Mouse (Mus musculus): Measurements from ENCODE around the gene Cd180. TPM values are rescaled to one million over a fixed set of nuclear protein-coding genes. Genes with fewer than 3 reads are reported as not detected.
"Not testable (repeated sequence)": the region's sequence is repeated elsewhere in the genome, so short reads cannot be mapped to it uniquely, and the experiment has no call there.

Gene Cd180
- polyA plus RNA-seq, 1 experiment from 2014 or later, result 1.0 TPM

DNA sequence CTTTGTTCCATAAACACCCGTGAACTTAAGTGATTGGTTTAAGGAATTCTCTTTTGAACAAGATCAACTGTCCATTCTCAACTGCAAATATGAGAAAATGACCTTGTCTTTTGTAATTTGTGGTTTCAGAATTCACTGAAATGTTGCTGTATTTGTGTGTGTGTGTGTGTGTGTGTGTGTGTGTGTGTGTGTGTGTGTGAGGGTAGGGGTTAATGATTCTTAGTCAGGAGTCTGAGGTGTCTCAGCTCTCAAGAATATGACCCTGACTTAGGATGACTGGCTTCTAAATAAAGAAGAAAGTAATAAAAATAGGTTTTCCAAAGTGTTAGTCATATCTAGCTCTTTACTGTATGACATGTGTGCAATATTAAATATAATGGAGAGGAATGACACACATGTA lies 33.5 kb downstream of the Cd180 start:
- 90% methylated on average over 1 of the region's 1 CpGs for WGBS
- Histone ChIP-seq H3K4me3 (replicated peaks; ENCODE audit: low read length) (no peak overlapping the region), H3K9me3 (ENCODE audit: control insufficient read depth, low read length) (no peaks in the 10 kb centered on the region), H3K4me1 (replicated peaks; ENCODE audit: control insufficient read depth, insufficient read depth, low read length) (no peaks in the 10 kb centered on the region), H3K4me2 (replicated peaks) (no peak overlapping the region), H3K27ac (no peak overlapping the region), H3K36me3 (replicated peaks; ENCODE audit: control insufficient read depth, insufficient read depth) (no peaks in the 10 kb centered on the region), H3K9ac (no peak overlapping the region), H3K27me3 (ENCODE audit: control insufficient read depth, insufficient read depth, low read length) (no peaks in the 10 kb centered on the region)
- DNase-seq (ENCODE audit: low spot score), result no peak
- no peak for ATAC-seq (ENCODE audit: low FRiP score)

DNA sequence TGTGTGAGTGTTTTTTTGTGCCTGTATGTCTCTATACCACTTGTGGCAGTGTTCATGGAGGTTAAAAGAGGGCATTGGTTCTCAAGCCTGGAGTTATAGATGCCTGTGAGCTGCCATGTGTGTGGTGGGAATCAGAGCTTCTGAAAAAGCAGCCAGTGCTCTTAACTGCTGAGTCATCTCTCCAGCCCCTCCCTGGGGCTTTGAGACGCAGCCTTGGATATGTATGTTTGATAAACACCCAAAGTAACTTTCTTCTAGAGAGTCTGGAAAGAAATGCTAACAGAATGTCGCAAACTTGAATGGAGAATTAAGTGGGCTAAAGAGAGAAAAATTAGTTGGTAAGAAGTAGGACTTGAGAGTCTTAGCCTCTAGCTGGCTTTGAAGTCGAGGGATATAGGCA lies 34.7 kb downstream of the Cd180 start:
- H3K36me3 ChIP-seq (replicated peaks; ENCODE audit: control insufficient read depth, insufficient read depth), result no peaks in the 10 kb centered on the region
- H3K9ac ChIP-seq, result no peak overlapping the region
- no peaks in the 10 kb centered on the region for H3K27me3 ChIP-seq (ENCODE audit: control insufficient read depth, insufficient read depth, low read length)
- no peaks in the 10 kb centered on the region for H3K4me1 ChIP-seq (replicated peaks; ENCODE audit: control insufficient read depth, insufficient read depth, low read length)
- H3K4me2 ChIP-seq (replicated peaks), result no peak overlapping the region
- ATAC-seq (ENCODE audit: low FRiP score), result no peak
- no peak overlapping the region for H3K4me3 ChIP-seq (replicated peaks; ENCODE audit: low read length)
- WGBS, result 78% methylated on average over 3 of the region's 3 CpGs
- no peak for DNase-seq (ENCODE audit: low spot score)
- H3K27ac ChIP-seq, result no peak overlapping the region
- no peaks in the 10 kb centered on the region for H3K9me3 ChIP-seq (ENCODE audit: control insufficient read depth, low read length)

DNA sequence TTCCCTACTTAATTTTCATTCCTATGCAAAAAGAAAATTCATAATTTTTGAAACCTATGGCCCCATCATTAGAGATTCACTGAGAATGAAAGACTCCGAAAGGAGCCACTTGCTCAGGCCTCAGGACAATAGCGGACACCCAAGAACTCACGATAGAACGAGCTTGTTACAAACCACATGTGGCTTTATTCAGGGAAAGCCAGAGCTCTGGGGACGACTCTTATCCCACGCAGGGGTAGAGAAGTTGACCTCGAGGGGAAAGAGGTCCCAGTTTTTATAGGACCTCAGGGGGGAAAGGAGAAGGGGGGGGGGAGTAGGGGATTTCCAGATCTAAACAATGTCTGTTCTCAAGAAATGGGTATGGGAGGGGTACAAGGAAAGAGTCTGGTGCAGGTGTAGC lies 35.6 kb downstream of the Cd180 start:
- not testable (repeated sequence) for H3K27ac ChIP-seq; H3K4me1 ChIP-seq (replicated peaks; ENCODE audit: control insufficient read depth, insufficient read depth, low read length); H3K4me3 ChIP-seq (replicated peaks; ENCODE audit: low read length); H3K9me3 ChIP-seq (ENCODE audit: control insufficient read depth, low read length); H3K27me3 ChIP-seq (ENCODE audit: control insufficient read depth, insufficient read depth, low read length); H3K36me3 ChIP-seq (replicated peaks; ENCODE audit: control insufficient read depth, insufficient read depth); H3K9ac ChIP-seq; H3K4me2 ChIP-seq (replicated peaks); ATAC-seq (ENCODE audit: low FRiP score); DNase-seq (ENCODE audit: low spot score)
- 75% methylated on average over 7 of the region's 7 CpGs for WGBS

- Histone ChIP-seq H3K27ac (no peak overlapping the region), H3K9me3 (ENCODE audit: control insufficient read depth, low read length) (no peaks in the 10 kb centered on the region), H3K4me1 (replicated peaks; ENCODE audit: control insufficient read depth, insufficient read depth, low read length) (no peaks in the 10 kb centered on the region), H3K9ac (no peak overlapping the region), H3K4me2 (replicated peaks) (no peak overlapping the region), H3K4me3 (replicated peaks; ENCODE audit: low read length) (no peak overlapping the region), H3K27me3 (ENCODE audit: control insufficient read depth, insufficient read depth, low read length) (no peaks in the 10 kb centered on the region), H3K36me3 (replicated peaks; ENCODE audit: control insufficient read depth, insufficient read depth) (peaks cover 27% of the 10 kb centered on the region)
- ATAC-seq (ENCODE audit: low FRiP score) (no peak), DNase-seq (ENCODE audit: low spot score) (no peak)
- WGBS, result 64% methylated on average over 2 of the region's 2 CpGs
Observed at GRCm38 (mm10) chr13:102733063-102733462, 39.7 kb downstream of the Cd180 start.

GRCm38 (mm10) chr13:102737811-102738210 lies 44.5 kb downstream of the Cd180 start:
- Histone ChIP-seq H3K27ac (no peak overlapping the region), H3K4me1 (replicated peaks; ENCODE audit: control insufficient read depth, insufficient read depth, low read length) (no peaks in the 10 kb centered on the region), H3K9ac (no peak overlapping the region), H3K9me3 (ENCODE audit: control insufficient read depth, low read length) (no peaks in the 10 kb centered on the region), H3K27me3 (ENCODE audit: control insufficient read depth, insufficient read depth, low read length) (no peaks in the 10 kb centered on the region), H3K4me3 (replicated peaks; ENCODE audit: low read length) (no peak overlapping the region), H3K36me3 (replicated peaks; ENCODE audit: control insufficient read depth, insufficient read depth) (peaks cover 45% of the 10 kb centered on the region), H3K4me2 (replicated peaks) (no peak overlapping the region)
- ATAC-seq (ENCODE audit: low FRiP score) (no peak), DNase-seq (ENCODE audit: low spot score) (no peak)
- WGBS, result 95% methylated on average over 7 of the region's 7 CpGs

- no peak for ATAC-seq (ENCODE audit: low FRiP score)
- H3K4me2 ChIP-seq (replicated peaks), result no peak overlapping the region
- H3K4me1 ChIP-seq (replicated peaks; ENCODE audit: control insufficient read depth, insufficient read depth, low read length), result no peaks in the 10 kb centered on the region
- H3K27me3 ChIP-seq (ENCODE audit: control insufficient read depth, insufficient read depth, low read length), result no peaks in the 10 kb centered on the region
- DNase-seq (ENCODE audit: low spot score), result no peak
- no peak overlapping the region for H3K9ac ChIP-seq
- no peak overlapping the region for H3K27ac ChIP-seq
- H3K36me3 ChIP-seq (replicated peaks; ENCODE audit: control insufficient read depth, insufficient read depth), result peaks cover 41% of the 10 kb centered on the region
- no peak overlapping the region for H3K4me3 ChIP-seq (replicated peaks; ENCODE audit: low read length)
- WGBS, result 92% methylated on average over 13 of the region's 13 CpGs
- no peaks in the 10 kb centered on the region for H3K9me3 ChIP-seq (ENCODE audit: control insufficient read depth, low read length)
Observed at GRCm38 (mm10) chr13:102739720-102740535, 46.6 kb downstream of the Cd180 start.

DNA sequence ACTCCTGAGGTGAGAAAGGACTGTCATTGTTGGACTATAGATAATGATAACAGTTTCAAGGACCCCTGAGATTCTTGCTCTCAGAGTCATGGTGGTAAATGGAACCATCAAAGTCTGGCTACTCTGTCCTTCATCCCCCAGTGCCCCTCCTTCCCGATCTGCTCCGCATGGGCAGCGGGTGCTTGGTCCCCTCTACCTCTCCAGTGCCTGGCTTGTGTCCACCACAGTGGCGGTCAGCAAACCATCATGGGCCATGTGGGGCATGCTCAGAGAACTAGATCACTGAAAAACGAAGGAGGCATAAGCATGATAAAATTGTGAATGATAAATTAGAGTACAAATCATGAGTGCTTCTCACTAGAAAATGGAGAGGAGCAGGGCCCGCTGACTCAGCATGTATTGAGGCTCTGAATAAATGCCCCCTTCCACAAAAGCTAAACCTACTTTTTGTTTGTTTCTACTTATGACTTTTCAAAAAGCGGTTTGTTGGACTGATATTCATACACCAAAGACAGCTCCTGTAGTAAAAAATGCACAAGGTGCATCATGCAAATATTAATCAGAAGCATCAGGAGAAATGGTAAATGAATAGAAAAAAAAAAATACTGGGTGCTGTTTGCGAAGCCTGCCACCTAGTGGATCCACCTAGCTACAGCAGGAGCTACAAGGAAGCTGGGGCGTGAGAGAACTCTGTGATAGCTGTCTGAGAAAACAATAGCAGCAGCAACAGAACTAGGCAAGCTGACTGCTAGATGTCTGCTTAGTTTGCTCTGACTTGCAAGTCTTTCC lies 51.3 kb downstream of the Cd180 start:
- Histone ChIP-seq H3K4me1 (replicated peaks; ENCODE audit: control insufficient read depth, insufficient read depth, low read length) (0 out of 2 replicates have a peak, but pooled peaks cover 8% of the 10 kb centered on the region), H3K27me3 (ENCODE audit: control insufficient read depth, insufficient read depth, low read length) (no peaks in the 10 kb centered on the region), H3K4me2 (replicated peaks) (no peak overlapping the region), H3K27ac (no peak overlapping the region), H3K36me3 (replicated peaks; ENCODE audit: control insufficient read depth, insufficient read depth) (peaks cover 9% of the 10 kb centered on the region; the same call in 1 of the 2 replicates), H3K9me3 (ENCODE audit: control insufficient read depth, low read length) (no peaks in the 10 kb centered on the region), H3K4me3 (replicated peaks; ENCODE audit: low read length) (no peak overlapping the region), H3K9ac (no peak overlapping the region)
- DNase-seq (ENCODE audit: low spot score) (peak; percentile 70), ATAC-seq (ENCODE audit: low FRiP score) (no peak)
- 73% methylated on average over 9 of the region's 9 CpGs for WGBS

GRCm38 (mm10) chr13:102745270-102745600 lies 51.9 kb downstream of the Cd180 start:
- Histone ChIP-seq H3K27ac (no peak overlapping the region), H3K4me2 (replicated peaks) (no peak overlapping the region), H3K4me3 (replicated peaks; ENCODE audit: low read length) (no peak overlapping the region), H3K4me1 (replicated peaks; ENCODE audit: control insufficient read depth, insufficient read depth, low read length) (0 out of 2 replicates have a peak, but pooled peaks cover 8% of the 10 kb centered on the region), H3K9me3 (ENCODE audit: control insufficient read depth, low read length) (no peaks in the 10 kb centered on the region), H3K27me3 (ENCODE audit: control insufficient read depth, insufficient read depth, low read length) (no peaks in the 10 kb centered on the region), H3K9ac (no peak overlapping the region), H3K36me3 (replicated peaks; ENCODE audit: control insufficient read depth, insufficient read depth) (peaks cover 9% of the 10 kb centered on the region; the same call in 1 of the 2 replicates)
- ATAC-seq (ENCODE audit: low FRiP score) (peak; percentile 14; the same call in 1 of the 2 replicates), DNase-seq (ENCODE audit: low spot score) (no peak)
- 96% methylated on average over 3 of the region's 3 CpGs for WGBS

DNA sequence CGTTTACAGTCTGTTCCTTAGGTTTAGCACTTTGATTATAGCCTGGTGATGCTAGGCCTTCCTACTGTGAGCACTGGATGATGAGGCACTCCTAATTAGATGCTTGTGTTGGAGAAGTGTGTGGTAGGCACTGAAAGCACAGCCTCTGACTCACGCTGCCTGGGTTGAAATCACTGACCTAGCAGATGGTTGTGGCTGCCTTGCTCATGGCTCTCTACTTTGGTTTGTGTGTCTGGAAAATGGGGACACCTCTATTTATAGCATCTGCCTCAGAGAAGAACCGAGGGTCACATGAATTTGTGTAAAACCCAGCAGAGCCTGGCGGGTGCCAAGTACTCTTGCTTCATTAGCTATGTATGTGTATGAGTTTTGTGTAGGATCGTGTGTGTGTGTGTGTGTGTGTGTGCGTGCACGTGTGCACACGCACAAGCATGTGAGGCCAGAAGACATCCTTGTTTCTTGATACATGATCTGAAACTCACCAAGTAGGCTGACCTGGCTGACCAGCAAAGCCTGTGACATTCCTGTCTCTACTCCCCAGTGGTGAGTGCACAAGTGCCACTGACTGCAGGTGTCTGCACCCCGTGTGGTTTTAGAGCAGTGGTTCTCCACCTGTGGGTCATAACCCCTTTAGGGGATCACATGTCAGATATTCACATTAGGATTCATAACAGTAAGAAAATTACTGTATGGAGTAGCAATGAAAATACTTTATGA lies 52.4 kb downstream of the Cd180 start:
- Histone ChIP-seq H3K36me3 (replicated peaks; ENCODE audit: control insufficient read depth, insufficient read depth) (peaks cover 9% of the 10 kb centered on the region; the same call in 1 of the 2 replicates), H3K4me2 (replicated peaks) (no peak overlapping the region), H3K27me3 (ENCODE audit: control insufficient read depth, insufficient read depth, low read length) (no peaks in the 10 kb centered on the region), H3K9me3 (ENCODE audit: control insufficient read depth, low read length) (no peaks in the 10 kb centered on the region), H3K27ac (no peak overlapping the region), H3K4me1 (replicated peaks; ENCODE audit: control insufficient read depth, insufficient read depth, low read length) (0 out of 2 replicates have a peak, but pooled peaks cover 8% of the 10 kb centered on the region), H3K9ac (no peak overlapping the region), H3K4me3 (replicated peaks; ENCODE audit: low read length) (no peak overlapping the region)
- no peak for DNase-seq (ENCODE audit: low spot score)
- 93% methylated on average over 9 of the region's 9 CpGs for whole genome bisulfite sequencing
- ATAC-seq (ENCODE audit: low FRiP score), result no peak
